Mouse (Mus musculus): Measurements from ENCODE around the gene Tm9sf3. TPM values are rescaled to one million over a fixed set of nuclear protein-coding genes. Genes with fewer than 3 reads are reported as not detected.
A peak's percentile ranks its signal among the peaks of the same experiment; 100 is the strongest.

Gene Tm9sf3
- total RNA-seq, 2 experiments from 2014 or later, result 109 to 121 TPM

DNA sequence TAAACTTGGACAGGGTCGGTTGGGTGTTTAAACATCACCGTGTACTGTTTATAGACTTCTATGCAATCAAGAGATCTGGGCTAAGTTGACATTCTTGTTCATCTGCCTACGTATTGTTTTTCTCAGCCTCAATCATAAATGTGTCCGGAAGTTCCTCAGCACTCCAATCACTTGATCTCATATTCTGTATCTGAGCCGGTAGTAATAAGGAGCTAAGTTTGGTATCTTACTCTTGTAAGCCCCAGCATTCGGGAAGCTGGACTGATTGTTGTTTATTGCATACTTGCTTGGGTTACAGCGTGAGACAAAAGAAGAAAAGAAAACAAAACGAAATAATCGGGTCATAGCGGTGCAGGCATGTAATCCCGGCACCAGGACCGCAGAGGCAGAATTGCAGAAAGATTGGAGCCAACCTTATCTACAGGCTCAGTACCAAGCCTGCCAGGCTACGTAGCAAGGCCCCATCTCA lies 568 bp upstream of the Tm9sf3 start:
- intact Hi-C loops (cut with DNase I), result no loop called here
- no peak for DNase-seq

DNA sequence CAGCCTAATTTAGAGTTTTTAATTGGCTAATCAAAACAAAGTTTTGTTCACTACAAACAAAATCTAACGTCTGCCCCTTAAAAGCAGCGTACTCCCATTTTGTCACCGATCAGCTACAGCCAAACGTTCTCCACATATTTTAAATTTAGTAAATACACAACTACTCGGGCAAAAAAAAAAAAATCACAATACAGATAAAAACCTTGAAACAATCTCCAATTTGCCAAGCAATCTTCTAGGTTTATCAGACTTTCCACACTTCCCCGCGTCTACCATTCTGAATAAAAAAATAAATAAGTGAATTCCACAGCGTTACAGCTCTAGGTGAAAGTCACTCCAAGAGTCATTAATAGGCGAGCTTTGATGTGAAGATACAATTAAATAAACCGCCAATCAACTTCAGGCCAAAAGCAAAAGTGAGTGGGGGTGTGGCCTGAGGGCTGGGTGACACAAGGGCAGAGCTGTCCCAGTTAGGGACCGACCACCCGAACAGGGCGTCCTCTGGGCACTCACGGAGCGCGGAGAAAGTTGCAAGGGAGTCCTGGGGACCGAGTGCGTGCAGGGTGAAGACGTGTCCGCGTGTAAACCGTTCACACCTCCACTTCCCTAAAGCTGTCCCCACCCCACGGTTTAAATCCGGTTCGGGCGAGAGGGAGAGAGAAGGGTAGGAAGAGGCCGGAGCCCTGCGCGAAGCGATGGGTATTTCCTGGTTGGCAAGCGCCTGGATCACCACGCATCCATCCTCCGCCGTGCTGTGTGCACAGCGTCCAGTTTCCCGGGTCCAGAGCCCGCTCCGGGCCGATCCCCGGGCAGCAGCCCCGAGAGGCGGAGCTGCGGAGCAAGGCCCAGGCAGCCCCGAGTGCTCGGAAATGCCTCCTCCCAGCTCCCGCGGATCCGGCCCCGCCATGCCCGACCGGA lies 826 bp downstream of the Tm9sf3 start:
- peak; percentile 74 to 79 for DNase-seq
- intact Hi-C loops (cut with DNase I), result no loop called here

DNA sequence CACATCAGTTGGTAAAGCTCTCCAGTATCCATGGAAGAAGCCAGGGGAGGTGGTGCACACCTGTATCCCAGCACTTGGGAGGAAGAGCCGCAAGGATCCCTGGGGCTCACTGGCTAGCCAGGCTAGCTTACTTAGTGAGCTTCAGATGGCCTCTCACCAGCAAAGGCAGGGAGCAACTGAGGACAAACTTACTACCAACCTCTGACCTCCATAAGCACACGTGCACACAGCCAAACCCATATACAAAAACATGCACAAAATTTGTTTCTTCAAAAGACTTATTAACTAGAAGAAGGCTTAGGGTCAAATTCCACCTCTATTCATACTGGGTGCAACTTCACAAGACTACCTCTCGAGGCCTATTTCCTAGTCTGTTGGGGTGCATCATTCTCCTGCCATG lies 3.1 kb downstream of the Tm9sf3 start:
- DNase-seq, result no peak
- intact Hi-C loops (cut with DNase I), result no loop called here

DNA sequence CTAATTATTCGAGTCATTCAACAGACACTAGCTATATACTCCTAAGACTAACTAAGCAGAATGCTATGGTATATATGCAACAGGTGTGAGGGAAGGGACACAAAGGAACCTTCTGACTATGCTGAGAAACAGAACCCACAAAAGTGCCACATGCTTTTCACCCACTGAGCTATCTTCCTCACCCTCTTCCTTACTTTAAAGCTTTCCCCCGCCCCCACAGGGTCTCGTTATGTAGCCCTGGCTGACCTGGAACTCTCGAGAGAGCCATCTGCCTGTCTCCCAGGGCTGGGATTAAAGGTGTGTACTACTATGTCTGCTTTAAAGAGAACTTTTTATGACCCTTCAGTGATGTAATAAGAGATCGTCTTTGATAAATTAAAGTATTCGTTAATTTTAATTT lies 4.5 kb downstream of the Tm9sf3 start:
- intact Hi-C loops (cut with DNase I), result no loop called here

GRCm38 (mm10) chr19:41258707-41259106 lies 5.1 kb downstream of the Tm9sf3 start:
- intact Hi-C loops (cut with DNase I), result no loop called here
- peak; percentile 24 to 50 for DNase-seq

More for the DNA sequence above, 4.5 kb downstream of the Tm9sf3 start:
- DNase-seq, result no peak

GRCm38 (mm10) chr19:41254584-41254983 lies 9.2 kb downstream of the Tm9sf3 start:
- no peak for DNase-seq
- intact Hi-C loops (cut with DNase I), result no loop called here

DNA sequence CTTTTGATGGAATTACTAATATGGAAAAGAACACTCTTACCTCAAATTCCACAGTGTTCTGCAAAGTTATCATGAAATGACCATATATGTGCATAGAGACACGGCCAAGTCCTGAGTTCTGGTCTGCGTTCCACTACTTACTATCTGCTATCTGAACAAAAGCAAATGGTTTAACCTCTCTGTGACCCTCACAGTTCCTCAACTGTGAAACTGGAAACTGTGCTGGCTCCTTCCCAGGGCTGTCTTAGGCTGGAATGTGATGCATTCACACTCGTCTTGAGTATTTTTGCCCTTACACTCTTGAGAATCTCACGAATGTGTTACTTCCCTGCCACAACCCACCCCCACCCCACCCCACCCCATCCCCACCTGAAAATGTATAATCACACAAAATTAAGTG lies 14.8 kb downstream of the Tm9sf3 start:
- DNase-seq, result peak in 1 of 2 experiments; percentile 15
- intact Hi-C loops (cut with DNase I), result no loop called here

DNA sequence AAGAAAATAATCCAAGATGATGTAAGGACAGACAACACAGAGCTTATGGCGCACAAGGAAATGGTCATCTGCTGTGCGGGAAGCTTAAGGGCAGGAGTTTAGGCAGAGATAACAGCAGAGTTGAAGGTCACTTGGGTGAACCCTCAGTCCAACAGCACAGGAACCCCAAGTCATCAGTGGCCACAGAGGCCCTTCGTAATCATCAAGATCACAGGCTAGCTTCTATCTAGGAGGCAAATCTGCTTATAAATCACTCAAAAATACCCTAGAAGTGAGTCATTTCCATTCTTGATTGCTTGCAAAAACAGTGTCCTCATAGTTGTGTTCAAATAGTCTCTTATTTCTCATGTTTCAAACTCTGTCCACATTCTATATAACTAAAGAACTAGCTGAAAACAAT lies 15.5 kb downstream of the Tm9sf3 start:
- intact Hi-C loops (cut with DNase I), result no loop called here
- no peak for DNase-seq

DNA sequence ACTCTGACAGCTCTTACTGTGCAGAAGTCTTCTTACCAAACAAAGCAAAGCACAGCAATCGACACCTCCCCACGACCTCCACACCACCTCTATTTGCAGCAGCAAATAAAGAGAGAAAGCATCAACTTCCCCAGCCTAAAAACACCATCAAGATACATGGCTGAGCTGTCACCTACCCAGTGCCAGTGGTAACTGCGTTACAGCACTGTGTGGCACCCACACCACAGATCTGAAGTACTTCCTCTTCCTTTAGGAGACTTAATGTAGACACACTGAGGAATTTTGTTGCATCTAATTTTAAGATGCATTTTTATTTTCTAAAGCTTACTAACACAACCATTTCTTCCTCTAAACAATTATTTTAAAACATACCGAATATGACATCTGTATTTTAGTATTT lies 17.5 kb downstream of the Tm9sf3 start:
- intact Hi-C loops (cut with DNase I), result no loop called here
- DNase-seq, result no peak

DNA sequence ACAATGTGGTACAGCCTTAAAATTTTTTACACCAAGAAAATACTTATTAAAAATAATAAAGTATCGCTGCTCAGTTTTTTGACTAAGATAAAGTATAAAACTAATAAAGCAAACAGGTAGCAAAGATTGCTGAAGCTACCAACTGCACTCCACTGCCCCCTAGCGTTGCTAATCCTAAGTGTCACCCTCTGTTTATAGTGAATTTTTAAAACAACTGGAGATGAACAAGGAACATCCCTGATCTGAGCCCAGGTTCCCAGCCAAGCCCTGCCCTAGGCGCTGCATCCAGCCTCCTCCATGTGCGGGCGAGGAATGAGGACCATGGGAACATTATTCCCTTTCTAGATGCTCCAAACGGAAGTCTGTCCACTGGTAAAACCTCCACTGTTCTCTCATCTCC lies 19.2 kb downstream of the Tm9sf3 start:
- DNase-seq, result peak; percentile 46 to 73
- intact Hi-C loops (cut with DNase I), result loop anchor here (2.0 kb wide), 1 partner anchor 158 kb away; no protein-coding TSS in a partner anchor

GRCm38 (mm10) chr19:41241997-41242396 lies 21.8 kb downstream of the Tm9sf3 start:
- no peak for DNase-seq
- intact Hi-C loops (cut with DNase I), result no loop called here

- intact Hi-C loops (cut with DNase I), result no loop called here
- DNase-seq, result no peak
These were observed 30.1 kb downstream of the Tm9sf3 start for GRCm38 (mm10) chr19:41233698-41234097.

- peak in 1 of 2 experiments; percentile 9 for DNase-seq
- intact Hi-C loops (cut with DNase I), result no loop called here
These were observed 55.5 kb downstream of the Tm9sf3 start for GRCm38 (mm10) chr19:41208326-41208725.

GRCm38 (mm10) chr19:41206811-41207344 lies 56.9 kb downstream of the Tm9sf3 start, which contains the start of gene Tll2:
Gene Tll2 (minus strand): TSS chr19:41206835.
- peak; percentile 66 to 70 for DNase-seq
- intact Hi-C loops (cut with DNase I), result no loop called here

DNA sequence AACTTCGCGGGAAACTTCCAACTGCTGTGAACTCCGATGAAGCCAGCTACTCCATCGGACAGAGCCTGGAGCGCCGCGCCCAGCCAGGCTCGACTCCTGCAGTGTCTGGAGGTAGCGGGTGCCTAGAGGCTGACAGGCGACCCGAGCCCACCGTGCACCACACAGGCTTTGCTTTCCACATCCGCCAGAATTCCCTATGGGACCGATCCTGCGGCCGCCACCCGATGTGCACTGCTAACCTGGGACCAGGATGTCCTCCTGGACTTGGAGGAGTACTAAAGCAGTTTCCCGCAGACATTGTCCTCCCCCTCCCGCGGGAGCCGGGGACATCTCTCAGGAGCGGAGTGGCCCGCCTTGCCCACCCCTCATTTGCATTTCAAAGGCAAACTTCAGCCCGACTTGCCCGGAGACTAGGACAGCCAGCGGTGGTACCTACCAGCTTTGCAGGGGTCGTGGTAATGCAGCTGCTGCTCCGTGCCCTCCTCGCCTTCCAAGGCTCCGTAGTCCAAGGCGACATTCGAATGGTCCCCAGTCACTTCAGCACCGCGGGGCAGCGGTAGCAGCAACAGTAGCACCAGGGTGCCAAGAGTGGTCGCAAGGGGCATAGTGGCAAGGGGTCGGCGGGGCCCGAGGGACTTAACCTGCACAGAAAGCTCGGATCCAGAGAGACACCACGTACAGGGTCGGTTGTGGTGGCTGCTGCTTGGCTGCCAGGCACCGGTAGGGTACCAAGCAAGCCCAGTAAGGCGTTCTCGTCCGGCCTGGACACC lies 57.6 kb downstream of the Tm9sf3 start:
- peak; percentile 4 to 15 for DNase-seq
- intact Hi-C loops (cut with DNase I), result no loop called here

DNA sequence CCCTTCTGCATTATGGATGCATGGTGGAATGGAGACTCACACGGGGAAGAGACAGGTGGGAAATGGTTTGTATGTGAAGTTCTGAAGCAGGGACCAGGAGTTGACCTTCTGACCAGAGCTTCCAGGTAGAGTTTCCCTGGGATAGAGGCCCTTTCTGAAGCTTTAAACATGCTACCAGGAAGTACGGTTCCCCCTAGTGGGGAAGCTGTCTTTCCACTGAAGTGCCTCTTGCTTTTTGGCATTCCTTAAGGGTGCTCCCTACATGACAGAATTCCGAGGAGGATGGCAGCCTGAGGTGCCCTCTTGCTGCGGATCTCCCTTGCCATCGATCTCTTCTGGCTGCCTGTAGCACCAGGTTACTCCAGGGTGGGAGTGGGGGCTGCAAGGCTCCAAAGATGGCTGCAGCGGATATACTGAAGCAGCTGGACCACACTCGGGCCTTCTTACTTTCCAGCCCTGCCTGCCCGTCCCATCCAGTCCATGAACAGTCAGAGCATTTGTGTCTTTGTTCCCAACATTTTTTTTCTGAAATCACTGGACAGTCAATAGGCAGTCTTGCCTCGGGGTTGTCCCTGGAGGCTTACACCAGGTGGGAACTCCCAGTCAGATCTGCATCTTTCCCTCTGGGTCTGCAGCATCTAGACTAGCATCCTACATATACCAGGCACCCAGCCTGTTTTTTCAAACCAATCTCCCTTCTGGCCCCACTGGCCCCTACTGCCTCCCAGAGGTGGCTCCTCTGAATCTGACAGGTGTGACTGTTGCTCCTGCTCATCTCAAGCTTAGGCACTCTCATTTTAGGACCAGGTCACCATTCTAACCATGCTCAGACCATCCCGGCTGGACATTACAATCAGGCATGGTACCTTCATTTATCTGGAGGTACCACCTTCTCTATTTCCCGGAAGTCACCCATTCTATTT lies 59.4 kb downstream of the Tm9sf3 start:
- DNase-seq, result peak; percentile 28 to 48

DNA sequence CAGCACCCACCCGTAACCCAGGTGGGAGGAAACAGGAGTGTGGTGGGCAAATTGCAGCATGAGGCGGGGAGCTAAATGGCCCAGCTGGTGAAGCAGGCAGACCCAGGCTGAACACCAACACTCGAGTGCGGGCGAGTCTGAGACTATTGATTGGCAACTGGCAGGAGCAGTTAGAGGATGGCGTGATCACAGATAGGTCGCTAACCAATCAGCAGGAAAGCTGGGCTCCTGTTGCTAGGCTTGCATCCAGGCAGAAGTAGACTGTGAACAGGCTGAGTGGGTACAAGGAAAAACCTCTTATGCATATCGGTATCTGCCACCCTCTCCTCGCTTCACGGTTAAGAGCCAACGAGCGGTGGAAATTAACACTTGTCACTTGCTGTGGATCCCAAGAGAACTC lies 66.2 kb downstream of the Tm9sf3 start:
- intact Hi-C loops (cut with DNase I), result no loop called here
- no peak for DNase-seq

More for the DNA sequence above, 59.4 kb downstream of the Tm9sf3 start:
- intact Hi-C loops (cut with DNase I), result loop anchor here (2.0 to 5.0 kb wide), 3 partner anchors 42 to 117 kb away; no protein-coding TSS in a partner anchor

- intact Hi-C loops (cut with DNase I), result no loop called here
- DNase-seq, result no peak
These were observed 70.4 kb downstream of the Tm9sf3 start for GRCm38 (mm10) chr19:41193379-41193778.

GRCm38 (mm10) chr19:41192953-41193352 lies 70.8 kb downstream of the Tm9sf3 start:
- DNase-seq, result no peak
- intact Hi-C loops (cut with DNase I), result no loop called here

DNA sequence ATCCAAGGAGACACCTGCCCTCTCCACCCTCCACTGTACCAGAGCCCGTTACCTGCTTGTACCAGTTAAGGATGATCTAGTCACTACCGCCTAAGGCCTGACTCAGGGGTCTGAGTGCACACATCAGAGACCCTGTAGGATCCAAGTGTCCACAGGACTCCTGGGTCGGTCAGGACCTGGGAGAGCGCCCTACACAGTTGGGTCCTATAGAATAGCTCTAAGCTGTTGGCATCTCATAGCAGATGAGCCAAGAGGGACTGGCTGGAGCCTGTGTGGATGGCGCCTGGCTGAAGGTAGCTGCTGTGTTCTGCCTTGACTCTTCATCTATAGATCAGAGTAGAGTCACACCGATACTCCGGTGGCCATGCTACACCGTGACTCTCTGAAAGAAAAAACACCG lies 72.1 kb downstream of the Tm9sf3 start:
- intact Hi-C loops (cut with DNase I), result no loop called here
- DNase-seq, result peak; percentile 8 to 14

All from heart, postnatal 10 days (tissue).